Mouse (Mus musculus) left cerebral cortex, postnatal 25 days (tissue): ENCODE results near the gene Ptprd. TPM values are rescaled to one million over a fixed set of nuclear protein-coding genes. Genes with fewer than 3 reads are reported as not detected.

Experiments used
- DNase-seq, 2 experiments: peaks; one replicate each; pipeline ENCODE4 v3.0.0; 2022; ENCODE audit warnings: low spot score in 2 of 2, mixed read lengths in 1 of 2
- intact Hi-C: fragments of 180-260 bp; cut with DNase I; formaldehyde crosslinking; loops from one replicate; pipeline ENCODE4 v1.15.1; 2025
- total RNA-seq, 2 experiments: library from RNA; stranded (reverse); gene quantifications; 2 replicates each; pipeline ENCODE4 v1.2.3; 2021

Gene Ptprd
- total RNA-seq, 2 experiments from 2014 or later: 331 to 336 TPM

GRCm38 (mm10) chr4:76541769-76542168, 1670.0 kb downstream of the Ptprd start:
- DNase-seq: no peak
- intact Hi-C loops: no loop called here

DNA sequence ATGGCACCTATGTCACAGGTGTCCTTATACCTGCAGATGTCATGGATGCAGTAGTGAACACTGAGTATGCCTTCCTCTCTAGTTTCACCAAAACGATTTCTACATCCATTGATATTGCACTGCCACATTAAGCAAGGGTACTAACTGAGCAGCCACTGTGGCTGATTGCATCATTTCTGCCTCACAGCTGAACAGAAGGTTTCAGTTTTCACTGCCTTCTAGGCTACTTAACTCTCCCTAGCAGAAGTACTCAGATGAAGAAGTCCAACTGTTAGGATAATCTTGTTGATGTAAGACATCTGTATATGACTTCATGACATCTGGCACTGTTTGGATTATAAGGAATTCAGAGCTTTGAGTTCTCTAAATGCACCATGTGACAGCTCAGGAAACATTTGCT, 1678.8 kb downstream of the Ptprd start:
- intact Hi-C loops: no loop called here
- no peak for DNase-seq

- peak; percentile 31 to 88 for DNase-seq
- intact Hi-C loops: no loop called here
Observed at GRCm38 (mm10) chr4:76525281-76525680, 1686.5 kb downstream of the Ptprd start.

GRCm38 (mm10) chr4:76503279-76503601, 1708.5 kb downstream of the Ptprd start:
- DNase-seq: no peak
- intact Hi-C loops: no loop called here

GRCm38 (mm10) chr4:76502575-76503278, 1709.0 kb downstream of the Ptprd start:
- DNase-seq: no peak
- intact Hi-C loops: no loop called here

- intact Hi-C loops: no loop called here
Observed at GRCm38 (mm10) chr4:76485848-76486247, 1725.9 kb downstream of the Ptprd start.

GRCm38 (mm10) chr4:76468366-76469100, 1743.2 kb downstream of the Ptprd start:
- intact Hi-C loops: no loop called here
- DNase-seq: no peak

More at GRCm38 (mm10) chr4:76485848-76486247, 1725.9 kb downstream of the Ptprd start:
- no peak for DNase-seq

DNA sequence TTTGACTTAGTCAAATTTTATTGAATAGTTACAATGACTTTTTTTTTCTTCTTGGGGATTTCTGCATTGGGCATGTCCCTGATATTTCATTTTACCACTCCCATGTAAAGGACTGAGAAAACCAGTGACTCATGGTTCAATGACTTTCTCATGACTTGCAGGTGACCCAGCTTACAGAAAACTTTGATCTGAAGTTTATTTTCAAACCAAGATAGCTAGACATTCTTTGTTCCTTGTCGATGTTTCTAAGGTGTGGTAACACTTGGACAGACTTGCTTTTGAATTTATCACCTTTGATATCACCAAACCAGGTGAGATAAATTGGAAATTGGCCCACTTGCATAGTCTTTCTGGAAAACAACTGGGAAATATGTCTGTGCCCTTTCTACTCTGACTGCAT, 1747.1 kb downstream of the Ptprd start:
- DNase-seq: no peak
- intact Hi-C loops: no loop called here

- intact Hi-C loops: no loop called here
- no peak for DNase-seq
Observed at GRCm38 (mm10) chr4:76461336-76461735, 1750.4 kb downstream of the Ptprd start.

GRCm38 (mm10) chr4:76460556-76460955, 1751.2 kb downstream of the Ptprd start:
- no peak for DNase-seq
- intact Hi-C loops: no loop called here

- intact Hi-C loops: loop anchor here (10.0 kb wide), 1 partner anchor 935 kb away; no protein-coding TSS in a partner anchor
- DNase-seq: no peak
Observed at GRCm38 (mm10) chr4:76459621-76460020, 1752.1 kb downstream of the Ptprd start.

GRCm38 (mm10) chr4:76452286-76452685, 1759.5 kb downstream of the Ptprd start:
- intact Hi-C loops: loop anchor here (10.0 kb wide), 1 partner anchor 943 kb away; no protein-coding TSS in a partner anchor
- peak in 1 of 2 experiments; percentile 48 for DNase-seq

DNA sequence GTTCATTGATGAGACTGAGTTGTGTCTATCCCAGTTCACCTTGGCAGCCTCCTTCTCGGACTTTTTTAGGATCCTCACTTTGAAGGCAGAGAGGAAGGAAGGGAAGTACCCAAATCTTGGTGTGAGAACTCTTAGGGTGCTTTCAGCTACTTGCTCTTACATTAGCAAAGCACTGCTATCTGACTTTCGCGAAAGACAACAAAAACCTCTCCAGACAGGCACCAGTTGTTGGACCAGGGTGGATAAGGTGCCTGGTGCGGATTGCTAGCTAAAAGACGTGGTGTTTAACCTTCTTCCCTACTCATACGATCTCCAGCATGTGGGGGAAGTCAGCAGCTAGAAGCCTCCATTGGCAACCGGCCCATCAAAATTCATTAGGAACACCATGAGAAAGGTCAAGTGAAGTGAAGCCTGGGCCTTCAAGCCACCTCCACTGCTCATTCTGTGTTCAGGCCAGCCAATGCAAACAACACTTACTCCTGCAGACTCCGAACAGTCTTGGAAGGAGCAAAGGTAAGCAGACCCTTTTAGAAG, 1760.7 kb downstream of the Ptprd start:
- intact Hi-C loops: loop anchor here (10.0 kb wide), 1 partner anchor 944 kb away; no protein-coding TSS in a partner anchor
- no peak for DNase-seq

DNA sequence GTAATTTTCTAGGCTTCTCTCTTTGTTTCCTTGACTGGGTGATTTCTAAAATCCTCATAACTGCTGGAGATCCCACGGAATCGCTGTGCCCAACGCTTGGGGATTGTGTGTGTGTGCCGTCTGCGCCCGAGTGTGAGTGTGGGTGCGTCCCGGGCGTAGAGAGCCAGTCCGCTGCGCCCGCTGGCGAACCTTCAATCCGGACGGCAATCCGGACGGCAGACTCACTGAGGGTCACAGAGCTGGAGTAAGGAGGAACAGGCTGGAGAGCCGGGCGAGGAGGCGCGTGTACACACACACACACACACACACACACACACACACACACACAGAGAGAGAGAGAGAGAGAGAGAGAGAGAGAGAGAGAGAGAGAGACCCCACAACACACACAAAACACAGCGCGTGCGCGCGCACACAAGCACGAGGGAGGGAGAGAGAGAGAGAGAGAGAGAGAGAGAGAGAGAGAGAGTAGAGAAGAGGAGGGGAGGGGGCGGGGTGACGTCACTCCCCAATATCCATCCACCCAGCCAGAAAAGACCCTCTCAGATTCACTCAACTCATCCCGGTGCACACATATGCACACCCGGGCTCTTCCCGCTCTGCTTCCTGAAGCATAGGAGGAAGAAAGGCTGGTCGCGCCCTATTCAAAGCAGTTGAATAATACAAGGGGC, 1761.3 kb downstream of the Ptprd start:
- intact Hi-C loops: loop anchor here (10.0 kb wide), 1 partner anchor 944 kb away; no protein-coding TSS in a partner anchor
- peak; percentile 53 to 58 for DNase-seq

DNA sequence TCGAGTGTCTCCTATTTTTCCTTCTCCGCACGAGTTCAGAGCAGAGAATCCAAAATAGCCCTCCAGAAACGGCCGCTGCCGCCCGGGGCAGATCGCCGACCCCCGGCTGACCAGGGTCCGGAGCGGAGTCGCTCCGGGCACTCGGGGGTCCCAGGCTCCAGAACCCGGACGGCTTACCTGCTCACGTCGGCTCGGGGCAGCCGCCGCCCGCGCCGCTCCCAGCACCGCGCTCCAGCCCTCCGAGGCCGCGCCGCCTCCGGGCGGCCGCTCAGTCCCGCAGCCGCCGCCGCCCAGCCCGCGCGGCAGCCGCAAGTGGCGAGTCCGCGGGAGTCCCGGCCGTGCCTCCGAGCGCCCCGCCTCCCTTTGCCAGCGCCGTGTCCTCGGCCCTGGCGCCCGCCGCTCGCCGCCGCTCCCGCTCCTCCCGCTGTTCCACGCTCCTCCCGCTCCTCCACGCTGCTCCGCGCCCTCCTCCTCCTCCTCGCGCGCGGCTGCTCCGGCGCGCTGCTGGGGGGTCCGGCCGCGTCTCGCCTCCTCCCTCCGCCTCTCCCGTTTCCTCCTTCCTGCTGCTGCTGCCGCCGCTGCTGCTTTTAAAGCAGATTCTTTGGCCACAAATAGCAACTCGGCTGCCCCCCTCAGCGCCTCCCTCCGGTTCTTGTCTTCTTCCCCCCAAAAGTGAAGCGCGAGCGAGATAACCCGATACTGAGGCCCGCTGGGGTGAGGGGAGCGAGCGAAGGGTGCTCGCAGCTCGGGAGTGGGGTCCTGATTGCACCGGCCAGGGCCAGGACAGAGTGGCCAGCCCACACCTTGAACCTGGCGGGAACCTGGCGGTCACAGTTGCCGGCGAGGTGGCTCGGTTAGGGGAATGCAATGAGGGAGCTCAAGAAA, 1762.1 kb downstream of the Ptprd start:
- intact Hi-C loops: loop anchor here (5.0 to 10.0 kb wide), 4 partner anchors 165 to 1172 kb away; partner anchors contain the start of gene Dmac1
- peak; percentile 70 to 82 for DNase-seq

DNA sequence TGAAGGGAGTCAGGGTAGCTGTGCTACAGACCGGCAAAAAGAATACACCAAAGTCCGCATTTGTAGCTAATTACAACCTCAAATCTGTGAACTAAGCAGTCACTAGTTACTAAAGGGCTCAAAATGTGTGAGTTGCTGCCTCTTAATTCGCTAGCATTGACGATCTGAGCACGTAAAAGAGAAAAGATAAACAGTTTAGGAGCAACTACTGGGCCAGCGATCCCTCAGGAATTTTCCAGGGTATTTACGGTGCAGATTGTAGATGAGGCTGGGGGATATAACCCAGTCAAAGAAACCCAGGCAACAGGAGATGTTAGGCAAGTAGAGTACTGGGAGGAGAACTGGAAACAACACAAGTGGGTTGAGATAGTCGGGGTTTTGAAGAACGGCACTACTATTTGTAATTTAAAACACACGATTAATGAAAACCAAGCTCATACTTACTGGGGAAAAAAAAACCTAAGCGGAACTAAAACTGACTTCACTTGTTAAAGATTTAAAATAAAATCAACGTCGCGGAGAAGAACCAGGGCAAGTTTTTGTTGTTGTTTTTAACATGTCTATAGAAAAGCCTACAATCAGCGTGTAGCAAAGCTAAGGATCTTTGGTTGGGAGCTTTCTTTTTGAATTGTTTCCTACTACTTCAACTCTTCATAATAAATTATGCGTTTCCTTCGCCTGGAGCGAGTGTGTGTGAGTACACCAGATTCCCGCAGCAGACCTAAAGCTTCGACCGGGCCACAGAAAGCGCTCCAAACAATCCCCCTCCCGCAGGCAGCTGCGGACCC, 1762.9 kb downstream of the Ptprd start:
- DNase-seq: no peak
- intact Hi-C loops: loop anchor here (5.0 to 10.0 kb wide), 3 partner anchors 164 to 1172 kb away; partner anchors contain the start of gene Dmac1

GRCm38 (mm10) chr4:76447396-76447795, 1764.4 kb downstream of the Ptprd start:
- DNase-seq: peak in 1 of 2 experiments; percentile 39
- intact Hi-C loops: loop anchor here (5.0 to 10.0 kb wide), 3 partner anchors 163 to 1170 kb away; partner anchors contain the start of gene Dmac1

DNA sequence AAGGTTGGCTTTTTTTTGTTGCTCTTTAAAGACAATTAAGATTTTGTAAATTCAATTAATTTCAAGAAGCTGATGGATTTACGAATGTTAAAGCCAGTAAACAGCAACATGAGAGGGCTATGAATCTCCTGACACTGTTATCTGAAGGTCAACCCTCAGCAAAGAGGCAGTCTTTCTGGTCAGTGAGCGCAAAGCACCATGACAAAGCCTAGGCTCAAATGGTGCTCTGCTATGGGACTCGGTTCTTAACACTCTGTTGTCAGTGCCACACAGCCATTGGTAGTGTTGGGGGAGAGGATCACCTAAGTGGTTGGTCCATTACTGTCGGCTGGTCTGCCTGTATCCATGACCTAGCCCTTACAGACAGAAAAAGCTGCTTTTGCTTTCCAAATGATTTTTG, 1767.0 kb downstream of the Ptprd start:
- DNase-seq: no peak
- intact Hi-C loops: loop anchor here (5.0 to 10.0 kb wide), 3 partner anchors 160 to 1167 kb away; partner anchors contain the start of gene Dmac1
